Mouse (Mus musculus) MEL (cell line): ENCODE results near the gene Timm8b. TPM values are rescaled to one million over a fixed set of nuclear protein-coding genes. Genes with fewer than 3 reads are reported as not detected.

Experiments used
- DNase-seq: peaks from one replicate; pipeline ENCODE4 v3.0.0; 2011; ENCODE audit warnings: low read depth, low spot score
- H3K27ac ChIP-seq: 2 replicates; pipeline ENCODE4 v1.5.1; 2012; ENCODE audit warnings: low read depth, mild to moderate bottlenecking, control low read depth, low read length, moderate library complexity; ENCODE audit not compliant: control insufficient read depth
- H3K27me3 ChIP-seq, 2 experiments: fragments of 150-350 bp in 1 of 2; sonication (generic) in 1 of 2; 2 replicates each; pipeline ENCODE4 v1.6.1; 2012; ENCODE audit warnings: low read length in 2 of 2, mild to moderate bottlenecking in 2 of 2, improper control_type of control experiment in 1 of 2, moderate library complexity in 1 of 2; ENCODE audit not compliant: insufficient read depth in 2 of 2, control insufficient read depth in 1 of 2
- H3K36me3 ChIP-seq, 2 experiments: 2 replicates each; pipeline ENCODE4 v1.6.1; 2012 to 2014; ENCODE audit warnings: low read length in 2 of 2, improper control_type of control experiment in 1 of 2, inconsistent platforms in 1 of 2, mild to moderate bottlenecking in 1 of 2; ENCODE audit not compliant: insufficient read depth in 2 of 2, control insufficient read depth in 1 of 2
- H3K4me1 ChIP-seq, 2 experiments: fragments of 150-350 bp in 1 of 2; sonication (generic) in 1 of 2; 2 replicates each; pipeline ENCODE4 v1.6.1; 2012; ENCODE audit warnings: low read length in 2 of 2, improper control_type of control experiment in 1 of 2, mild to moderate bottlenecking in 1 of 2; ENCODE audit not compliant: insufficient read depth in 2 of 2, control insufficient read depth in 1 of 2
- H3K4me3 ChIP-seq, 2 experiments: fragments of 150-350 bp in 1 of 2; sonication (generic) in 1 of 2; 2 replicates each; pipeline ENCODE4 v1.5.1; 2012; ENCODE audit warnings: low read depth in 2 of 2, low read length in 2 of 2, mild to moderate bottlenecking in 2 of 2, moderate library complexity in 2 of 2, control low read depth in 1 of 2, improper control_type of control experiment in 1 of 2; ENCODE audit not compliant: control insufficient read depth in 1 of 2, insufficient read depth in 1 of 2
- H3K79me2 ChIP-seq: 2 replicates; pipeline ENCODE4 v1.6.1; 2012; ENCODE audit warnings: mild to moderate bottlenecking, low read length, moderate library complexity; ENCODE audit not compliant: control insufficient read depth, poor library complexity, insufficient read depth
- H3K9ac ChIP-seq: 2 replicates; pipeline ENCODE4 v1.6.1; 2012; ENCODE audit warnings: low read depth, mild to moderate bottlenecking, control low read depth, low read length, moderate library complexity; ENCODE audit not compliant: control insufficient read depth, poor library complexity, severe bottlenecking
- H3K9me3 ChIP-seq: fragments of 150-350 bp; sonication (generic); replicated peaks from 2 replicates; pipeline ENCODE4 v1.6.1; 2012; ENCODE audit warnings: mild to moderate bottlenecking, low read length, improper control_type of control experiment, moderate library complexity; ENCODE audit not compliant: insufficient read depth
- CHD1 ChIP-seq: IDR thresholded peaks from 2 replicates; pipeline ENCODE4 v1.6.1; 2012; ENCODE audit warnings: low read depth, mild to moderate bottlenecking, inconsistent platforms, low read length, improper control_type of control experiment
- CTCF ChIP-seq, 3 experiments: IDR thresholded peaks in 2 of 3; conservative IDR thresholded peaks in 1 of 3; 2 replicates each; pipeline ENCODE4 v1.5.1; 2011 to 2012; ENCODE audit warnings: low read length in 3 of 3, low read depth in 2 of 3, mild to moderate bottlenecking in 2 of 3, improper control_type of control experiment in 1 of 3, inconsistent platforms in 1 of 3, mixed read lengths in 1 of 3, moderate library complexity in 1 of 3; ENCODE audit not compliant: control insufficient read depth in 1 of 3, insufficient read depth in 1 of 3, poor library complexity in 1 of 3, severe bottlenecking in 1 of 3
- E2F4 ChIP-seq: IDR thresholded peaks from 2 replicates; pipeline ENCODE4 v1.6.1; 2011; ENCODE audit warnings: low read depth, low read length, improper control_type of control experiment, borderline replicate concordance
- ELF1 ChIP-seq: IDR thresholded peaks from 2 replicates; pipeline ENCODE4 v1.6.1; 2014; ENCODE audit warnings: low read depth, mild to moderate bottlenecking, inconsistent platforms, low read length, improper control_type of control experiment, moderate library complexity
- EP300 ChIP-seq, 2 experiments: IDR thresholded peaks; 2 replicates each; pipeline ENCODE4 v1.6.1; 2011; ENCODE audit warnings: improper control_type of control experiment in 2 of 2, low read length in 2 of 2, low read depth in 1 of 2, mild to moderate bottlenecking in 1 of 2
- GATA1 ChIP-seq: IDR thresholded peaks from 2 replicates; pipeline ENCODE4 v1.6.1; 2011; ENCODE audit warnings: low read depth, low read length, improper control_type of control experiment
- HCFC1 ChIP-seq: IDR thresholded peaks from 2 replicates; pipeline ENCODE4 v1.6.1; 2012; ENCODE audit warnings: low read depth, mild to moderate bottlenecking, inconsistent platforms, low read length, improper control_type of control experiment, moderate library complexity
- KAT2A ChIP-seq: conservative IDR thresholded peaks from 2 replicates; pipeline ENCODE4 v1.6.1; 2012; ENCODE audit warnings: low read depth, low read length, improper control_type of control experiment, inconsistent platforms
- MAFK ChIP-seq: IDR thresholded peaks from 2 replicates; pipeline ENCODE4 v1.6.1; 2011; ENCODE audit warnings: low read depth, mild to moderate bottlenecking, low read length, improper control_type of control experiment, borderline replicate concordance
- MAX ChIP-seq: IDR thresholded peaks from 2 replicates; pipeline ENCODE4 v1.6.1; 2011; ENCODE audit warnings: low read length, improper control_type of control experiment
- MAZ ChIP-seq: IDR thresholded peaks from 2 replicates; pipeline ENCODE4 v1.6.1; 2012; ENCODE audit warnings: low read depth, mild to moderate bottlenecking, inconsistent platforms, low read length, improper control_type of control experiment
- MEF2A ChIP-seq: IDR thresholded peaks from 2 replicates; pipeline ENCODE4 v1.6.1; 2014; ENCODE audit warnings: low read depth, mild to moderate bottlenecking, inconsistent platforms, low read length, improper control_type of control experiment; ENCODE audit not compliant: poor library complexity, insufficient replicate concordance, severe bottlenecking; ENCODE audit errors: extremely low read depth
- MYB ChIP-seq: IDR thresholded peaks from 2 replicates; pipeline ENCODE4 v1.6.1; 2011; ENCODE audit warnings: mild to moderate bottlenecking, low read depth, low read length, improper control_type of control experiment
- RAD21 ChIP-seq: IDR thresholded peaks from 2 replicates; pipeline ENCODE4 v1.6.1; 2011; ENCODE audit warnings: mild to moderate bottlenecking, low read depth, low read length, improper control_type of control experiment
- SIN3A ChIP-seq: IDR thresholded peaks from 2 replicates; pipeline ENCODE4 v1.6.1; 2012; ENCODE audit warnings: low read length, improper control_type of control experiment, inconsistent platforms
- TCF12 ChIP-seq: IDR thresholded peaks from 2 replicates; pipeline ENCODE4 v1.6.1; 2014; ENCODE audit warnings: low read depth, mild to moderate bottlenecking, inconsistent platforms, low read length, improper control_type of control experiment, moderate library complexity
- UBTF ChIP-seq: IDR thresholded peaks from 2 replicates; pipeline ENCODE4 v1.6.1; 2012; ENCODE audit warnings: low read depth, mild to moderate bottlenecking, inconsistent platforms, low read length, improper control_type of control experiment, moderate library complexity, borderline replicate concordance; ENCODE audit not compliant: insufficient read depth
- USF1 ChIP-seq: IDR thresholded peaks from 2 replicates; pipeline ENCODE4 v1.6.1; 2014; ENCODE audit warnings: low read depth, mild to moderate bottlenecking, inconsistent platforms, low read length, improper control_type of control experiment, moderate library complexity
- USF2 ChIP-seq, 2 experiments: IDR thresholded peaks; 2 replicates each; pipeline ENCODE4 v1.6.1; 2011 to 2012; ENCODE audit warnings: improper control_type of control experiment in 2 of 2, low read length in 2 of 2, borderline replicate concordance in 1 of 2, inconsistent platforms in 1 of 2, low read depth in 1 of 2, mild to moderate bottlenecking in 1 of 2; ENCODE audit not compliant: insufficient read depth in 1 of 2
- ZC3H11A ChIP-seq: IDR thresholded peaks from 2 replicates; pipeline ENCODE4 v1.6.1; 2012; ENCODE audit warnings: low read depth, mild to moderate bottlenecking, inconsistent platforms, low read length, improper control_type of control experiment
- ZMIZ1 ChIP-seq: IDR thresholded peaks from 2 replicates; pipeline ENCODE4 v1.6.1; 2012; ENCODE audit warnings: low read depth, mild to moderate bottlenecking, inconsistent platforms, low read length, improper control_type of control experiment, moderate library complexity
- polyA plus RNA-seq, 2 experiments: library from polyadenylated mRNA; stranded (reverse) in 1 of 2; unstranded in 1 of 2; fragments of >175 nt in 1 of 2; fragments of >200 nt in 1 of 2; gene quantifications; 2 replicates each; pipeline versions ENCODE4 v1.2.1 to v1.2.4; 2012; ENCODE audit warnings: low replicate concordance in 2 of 2, low read depth in 1 of 2; ENCODE audit not compliant: insufficient read length in 2 of 2, insufficient read depth in 1 of 2, missing spikeins in 1 of 2
- total RNA-seq: library from RNA; depleted of rRNA; stranded (reverse); fragments of 300-350 nt; gene quantifications from 2 replicates; pipeline ENCODE4 v1.2.3, GENCODE M21; 2012

The Timm8b gene
- total and polyA plus RNA-seq, 3 experiments = 129 to 247 TPM; not detected in 1

DNA sequence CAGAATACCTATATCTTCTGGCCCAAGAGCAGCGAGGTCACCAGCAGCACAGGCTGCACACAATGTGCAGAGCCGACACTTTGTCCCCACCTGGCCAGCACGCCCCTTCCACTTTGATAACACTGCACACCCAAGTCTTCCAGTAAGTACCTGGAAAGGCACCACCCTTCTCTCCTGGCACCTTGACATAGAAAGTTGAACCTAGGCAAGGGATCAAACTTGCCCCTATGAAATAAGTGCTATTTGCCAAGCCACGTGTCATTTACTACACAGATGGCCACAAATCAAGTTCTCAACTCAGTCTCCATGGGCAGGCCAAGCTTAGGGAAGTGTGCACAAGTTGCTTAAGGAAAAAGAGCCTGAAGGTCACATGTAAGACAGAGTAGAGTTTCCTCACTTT lies 16.8 kb upstream of the Timm8b start:
- Histone ChIP-seq H3K4me3 (no peak overlapping the region), H3K9ac (no peak overlapping the region), H3K27ac (no peak overlapping the region)
- TF ChIP-seq MAZ (no peak), ZMIZ1 (no peak), HCFC1 (no peak), CHD1 (no peak), UBTF (no peak), MAFK (no peak), MEF2A (no peak), TCF12 (no peak)
- TF ChIP-seq, all 39 proteins: peak for 0
- no peaks in the 10 kb centered on the region for H3K36me3 ChIP-seq
- no peaks in the 10 kb centered on the region for H3K79me2 ChIP-seq
- peaks cover 5 to 9% of the 10 kb centered on the region in 2 experiments for H3K27me3 ChIP-seq
- DNase-seq = no peak
- no peaks in the 10 kb centered on the region for H3K9me3 ChIP-seq
- no peaks in the 10 kb centered on the region for H3K4me1 ChIP-seq

DNA sequence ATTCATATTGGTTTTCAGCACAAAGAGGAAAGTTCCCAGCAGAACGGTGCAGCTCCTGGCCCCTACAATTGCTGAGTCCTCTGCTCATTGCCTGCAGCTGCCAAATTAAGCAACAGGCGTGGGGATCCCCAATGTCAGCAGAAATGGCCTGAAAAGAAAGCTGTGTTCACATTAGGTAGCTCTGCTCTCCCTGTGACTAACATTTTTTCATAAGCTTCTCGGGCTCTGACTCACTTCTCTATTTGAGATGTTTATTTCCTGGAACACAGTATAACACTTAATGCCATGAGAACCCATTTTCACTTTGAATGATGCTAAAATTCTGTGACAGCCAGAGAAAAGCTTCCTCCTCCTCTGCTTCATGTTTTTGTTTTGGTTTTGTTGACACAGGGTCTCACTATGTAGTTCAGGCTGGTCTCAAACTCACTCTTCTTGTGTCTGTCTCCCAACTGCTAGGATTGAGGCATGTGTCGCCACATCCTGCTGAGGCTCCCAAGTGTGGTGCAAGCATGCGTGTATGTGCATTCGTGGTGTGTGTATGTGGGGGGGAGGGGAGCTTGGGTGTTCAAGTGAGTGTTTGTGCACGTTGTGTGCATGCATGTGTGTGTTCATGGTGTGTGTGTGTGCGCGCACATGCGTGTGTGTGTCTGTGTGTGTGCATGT lies 12.7 kb upstream of the Timm8b start:
- Histone ChIP-seq H3K4me1 (no peaks in the 10 kb centered on the region), H3K27ac (no peak overlapping the region), H3K9ac (no peak overlapping the region), H3K9me3 (no peaks in the 10 kb centered on the region), H3K27me3 (no peaks in the 10 kb centered on the region), H3K79me2 (no peaks in the 10 kb centered on the region), H3K4me3 (no peak overlapping the region), H3K36me3 (no peaks in the 10 kb centered on the region)
- DNase-seq = no peak
- TF ChIP-seq ZC3H11A = no peak
- TF ChIP-seq SIN3A = no peak
- no peak for TF ChIP-seq E2F4
- no peak for TF ChIP-seq KAT2A
- TF ChIP-seq EP300 (IDR thresholded peaks at IDR 0.05; ENCODE audit: low read depth in 1 of 2, low read length in 2 of 2) = no peak
- TF ChIP-seq USF2 (IDR thresholded peaks at IDR 0.05; ENCODE audit: borderline replicate concordance in 1 of 2, insufficient read depth in 1 of 2, low read depth in 1 of 2, low read length in 2 of 2) = no peak
- TF ChIP-seq USF1 = no peak
- no peak for TF ChIP-seq MYB
- no peak for TF ChIP-seq ELF1
- TF ChIP-seq GATA1 = no peak
- no peak for TF ChIP-seq CHD1
- TF ChIP-seq UBTF = no peak
- TF ChIP-seq RAD21 = no peak
- no peak for TF ChIP-seq MAX
- no peak for TF ChIP-seq CTCF (IDR thresholded peaks at IDR 0.05 in 2 of 3, conservative IDR thresholded peaks at IDR 0.05 in 1 of 3; ENCODE audit: control insufficient read depth in 1 of 3, insufficient read depth in 1 of 3, low read depth in 2 of 3, low read length in 3 of 3, poor library complexity in 1 of 3, severe bottlenecking in 1 of 3)
- no peak for TF ChIP-seq ZMIZ1
